Mouse (Mus musculus) retina, embryonic 14.5 days (tissue): ENCODE data around the gene Prmt3.

Source experiments
- DNase-seq: peaks from one replicate; pipeline ENCODE4 v3.0.0-alpha.2; 2015; ENCODE audit warnings: low spot score

The Prmt3 gene

DNA sequence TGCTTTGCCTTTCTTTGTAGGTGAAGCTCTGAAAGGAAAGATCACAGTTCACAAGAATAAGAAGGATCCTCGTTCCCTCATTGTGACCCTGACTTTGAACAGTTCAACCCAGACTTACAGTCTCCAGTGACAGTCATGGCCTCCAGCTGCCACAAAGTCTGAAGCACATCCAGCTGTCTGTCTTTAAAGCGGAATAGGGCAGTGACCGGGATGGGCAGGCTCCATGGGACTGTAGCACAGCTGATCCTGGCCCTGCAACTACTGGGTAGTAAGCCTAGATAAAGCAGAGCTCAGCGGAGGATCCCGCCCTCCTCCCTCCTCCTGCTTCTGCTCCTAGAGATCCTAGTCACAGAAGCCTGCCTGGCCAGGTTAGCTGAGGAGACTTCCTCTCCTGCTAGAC is 79.2 kb downstream of the Prmt3 start:
- no peak for DNase-seq

DNA sequence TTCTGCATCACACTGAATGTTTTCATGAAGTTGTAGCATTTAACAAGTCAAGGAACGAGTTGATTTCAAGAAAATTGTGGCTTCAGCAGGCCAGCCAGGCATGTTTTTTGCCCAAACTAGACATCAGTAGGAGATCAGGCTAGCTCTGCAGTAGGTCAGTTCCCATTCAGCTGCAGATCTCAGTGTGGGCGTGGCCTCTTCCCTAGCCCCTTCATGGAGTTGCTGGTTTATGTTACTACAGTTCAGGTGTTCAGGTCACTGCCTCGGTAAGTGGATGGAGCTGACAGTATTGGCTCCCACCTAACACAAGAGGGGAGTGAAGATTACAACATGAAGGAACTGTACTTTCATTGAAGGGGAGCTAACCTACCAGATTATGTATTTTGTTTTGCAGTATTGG is 80.1 kb downstream of the Prmt3 start:
- DNase-seq: no peak

DNA sequence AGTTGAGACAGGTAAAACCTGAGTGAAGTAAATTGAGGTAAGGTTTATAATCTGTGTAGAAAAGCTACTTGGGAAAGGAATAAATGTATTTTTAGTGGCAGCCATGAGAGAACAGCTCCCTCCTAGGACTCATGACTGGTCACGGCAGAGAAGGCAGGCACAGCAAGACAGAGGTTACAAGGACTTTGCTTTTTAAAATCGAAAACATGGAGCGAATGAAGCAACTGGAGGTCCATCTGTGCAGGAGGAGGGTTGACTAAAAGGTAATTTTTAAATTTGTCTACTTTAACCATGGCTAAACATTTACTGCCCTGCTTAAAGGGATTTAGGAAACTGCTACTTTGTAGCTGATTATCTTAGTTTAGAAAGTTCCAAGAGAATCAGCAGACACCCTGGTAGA is 81.7 kb downstream of the Prmt3 start:
- DNase-seq: no peak

DNA sequence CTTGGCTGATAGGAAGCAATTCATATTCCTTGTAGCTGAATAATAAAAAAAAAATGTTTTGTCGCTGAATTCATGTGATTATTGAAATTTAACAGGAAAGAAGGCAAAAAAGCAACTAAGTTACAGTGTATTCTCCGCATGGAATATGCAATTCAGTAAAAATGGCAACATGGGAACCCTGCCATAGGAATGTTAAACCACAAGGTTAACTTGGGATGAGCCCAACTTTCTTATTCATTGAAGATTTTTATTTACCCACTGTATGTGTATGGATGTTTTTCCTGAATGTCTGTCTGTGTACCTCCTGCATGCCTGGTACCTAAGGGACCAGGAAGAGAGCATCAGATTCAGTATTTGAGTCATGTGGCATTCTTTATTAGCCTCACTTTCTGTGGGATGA is 83.0 kb downstream of the Prmt3 start:
- DNase-seq: no peak

DNA sequence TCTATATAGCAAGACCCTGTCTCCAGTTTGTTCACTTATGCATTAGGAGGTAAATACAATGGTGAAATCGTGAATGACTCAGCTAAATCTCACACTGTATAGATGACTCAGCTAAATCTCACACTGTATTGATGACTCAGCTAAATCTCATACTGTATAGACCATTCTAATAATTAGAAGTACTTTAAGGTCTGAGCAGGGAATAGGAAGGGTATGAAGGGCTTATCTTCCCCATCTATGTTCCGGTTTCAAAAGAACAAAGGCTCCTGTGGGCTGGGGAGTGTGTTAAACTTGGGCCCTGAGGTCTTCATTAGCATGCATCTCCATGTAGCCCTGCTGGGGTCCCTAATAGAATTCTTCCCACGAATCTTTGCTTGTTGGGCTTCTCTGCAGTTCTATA is 85.6 kb downstream of the Prmt3 start:
- no peak for DNase-seq

DNA sequence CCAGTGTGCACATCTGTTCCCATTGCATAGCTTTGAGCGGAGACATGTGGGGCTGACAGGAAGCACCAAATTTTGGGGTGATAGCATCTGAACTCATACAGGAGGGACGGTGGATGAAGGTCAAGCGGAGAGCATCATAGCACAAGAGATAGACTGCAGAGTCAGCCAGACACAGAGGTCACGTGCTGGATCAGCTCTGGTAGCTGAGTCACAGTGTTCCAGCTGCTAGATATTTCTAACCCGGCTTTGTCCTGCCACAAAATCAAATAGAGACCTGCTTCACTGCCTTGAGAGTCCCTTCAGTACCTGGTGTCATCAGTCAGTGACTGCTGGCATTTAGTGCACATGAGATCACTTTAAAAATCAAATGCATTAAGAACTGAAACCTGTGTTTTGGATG is 91.5 kb downstream of the Prmt3 start:
- no peak for DNase-seq

DNA sequence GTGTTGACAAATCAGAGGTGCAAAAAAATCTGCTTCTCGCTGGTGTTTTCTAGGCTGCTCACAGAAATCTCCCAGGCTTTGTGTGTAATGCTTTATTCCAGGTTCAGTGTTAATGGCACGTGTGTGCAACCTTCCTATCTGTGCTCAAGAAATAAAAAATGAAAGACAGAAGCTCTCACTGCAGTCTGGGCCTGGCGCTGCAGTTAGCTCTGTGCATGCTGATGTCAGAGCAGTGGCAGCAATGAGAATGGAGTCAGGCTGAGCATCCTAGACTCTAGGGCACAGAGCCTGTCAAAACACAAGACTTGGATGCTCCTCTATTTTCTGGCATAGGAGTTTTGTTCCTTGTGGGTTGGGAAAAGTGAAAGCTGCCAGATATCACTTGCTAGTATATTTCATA is 92.1 kb downstream of the Prmt3 start:
- no peak for DNase-seq

DNA sequence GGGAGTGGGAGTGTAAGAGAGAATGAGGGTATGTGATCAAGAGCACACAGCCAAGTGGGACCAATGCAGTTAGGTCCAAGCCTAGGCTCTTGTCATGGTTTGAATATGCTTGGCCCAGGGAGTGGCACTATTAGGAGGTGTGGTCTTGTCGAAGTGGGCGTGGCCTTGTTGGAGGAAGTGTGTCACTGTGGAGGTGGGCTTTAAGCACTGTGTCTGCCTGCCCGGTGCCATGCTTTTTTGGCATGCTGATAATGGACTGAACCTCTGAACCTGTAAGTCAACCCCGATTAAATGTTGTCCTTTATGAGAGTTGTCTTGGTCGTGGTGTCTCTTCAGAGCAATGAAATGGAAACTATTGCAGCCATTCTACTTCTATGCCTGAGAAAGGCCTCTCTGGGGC is 99.2 kb downstream of the Prmt3 start:
- DNase-seq: no peak

DNA sequence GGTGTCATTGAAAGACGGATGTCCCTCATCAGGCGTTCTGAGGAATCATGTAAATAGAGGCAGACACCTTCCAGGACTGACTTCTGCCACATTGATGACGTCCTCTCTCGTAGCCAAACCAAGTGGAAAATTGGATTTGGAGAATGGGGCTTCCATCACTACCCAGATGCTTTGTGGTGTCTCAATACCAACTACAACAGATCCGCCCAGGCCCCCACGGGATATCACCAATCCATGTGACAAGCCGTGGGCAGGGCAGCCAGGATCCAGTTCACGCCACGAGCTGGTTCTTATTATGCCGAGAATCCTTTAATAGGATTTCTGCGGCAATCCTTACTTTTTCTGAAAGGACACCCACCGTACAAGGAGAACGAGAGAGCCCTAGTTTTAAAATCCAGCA is 100.9 kb downstream of the Prmt3 start:
- DNase-seq: peak; percentile 55

DNA sequence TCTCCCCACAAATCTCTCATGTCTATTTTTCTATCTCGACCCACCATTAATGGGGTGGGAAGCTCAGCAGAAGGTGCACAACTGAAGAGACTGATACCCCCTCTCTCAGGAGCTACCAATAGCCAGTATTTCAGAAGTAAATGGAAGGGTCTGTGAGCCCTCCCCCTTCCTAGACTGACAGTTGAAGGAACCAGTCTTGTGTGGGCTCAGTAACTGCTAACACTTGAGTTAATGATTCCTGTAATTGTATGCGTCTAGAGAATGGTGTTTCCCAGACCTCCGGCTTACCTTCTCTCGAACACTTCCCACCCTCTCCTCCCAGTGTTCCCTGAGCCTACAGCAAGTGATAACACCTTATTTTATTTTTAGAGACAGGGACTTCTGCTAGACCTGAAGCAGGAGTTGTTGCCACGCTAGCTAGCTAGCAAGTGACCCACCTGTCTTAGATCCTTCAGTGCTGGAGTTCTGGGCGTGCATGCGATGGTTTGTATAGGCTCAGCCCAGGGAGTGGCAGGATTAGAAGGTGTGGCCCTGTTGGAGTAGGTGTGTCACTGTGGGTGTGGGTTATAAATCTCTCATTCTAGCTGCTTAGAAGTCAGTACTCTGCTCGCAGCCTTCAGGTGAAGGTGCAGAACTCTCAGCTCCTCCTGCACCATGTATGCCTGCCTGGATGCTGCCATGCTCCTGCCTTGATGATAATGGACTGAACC is 102.0 kb downstream of the Prmt3 start:
- DNase-seq: no peak

DNA sequence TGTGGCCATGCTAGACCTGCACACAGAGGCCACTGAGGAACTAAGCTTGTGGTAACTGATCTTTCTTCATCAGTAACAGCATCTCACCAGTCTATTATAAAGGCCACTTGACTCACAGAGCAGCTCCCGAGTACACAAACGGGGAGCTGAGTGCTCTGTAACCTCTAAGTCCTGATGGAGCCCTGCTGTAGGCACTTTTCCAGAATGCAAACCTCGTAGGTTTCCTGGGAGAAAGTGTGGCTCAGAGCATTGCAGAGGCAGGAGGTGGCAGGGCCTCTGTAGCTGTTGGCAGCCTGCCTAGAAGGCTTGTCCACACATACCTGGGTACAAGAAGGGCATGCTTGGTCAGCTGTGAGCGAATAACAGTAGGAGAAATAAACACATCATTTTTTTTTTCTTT is 104.1 kb downstream of the Prmt3 start:
- DNase-seq: no peak

DNA sequence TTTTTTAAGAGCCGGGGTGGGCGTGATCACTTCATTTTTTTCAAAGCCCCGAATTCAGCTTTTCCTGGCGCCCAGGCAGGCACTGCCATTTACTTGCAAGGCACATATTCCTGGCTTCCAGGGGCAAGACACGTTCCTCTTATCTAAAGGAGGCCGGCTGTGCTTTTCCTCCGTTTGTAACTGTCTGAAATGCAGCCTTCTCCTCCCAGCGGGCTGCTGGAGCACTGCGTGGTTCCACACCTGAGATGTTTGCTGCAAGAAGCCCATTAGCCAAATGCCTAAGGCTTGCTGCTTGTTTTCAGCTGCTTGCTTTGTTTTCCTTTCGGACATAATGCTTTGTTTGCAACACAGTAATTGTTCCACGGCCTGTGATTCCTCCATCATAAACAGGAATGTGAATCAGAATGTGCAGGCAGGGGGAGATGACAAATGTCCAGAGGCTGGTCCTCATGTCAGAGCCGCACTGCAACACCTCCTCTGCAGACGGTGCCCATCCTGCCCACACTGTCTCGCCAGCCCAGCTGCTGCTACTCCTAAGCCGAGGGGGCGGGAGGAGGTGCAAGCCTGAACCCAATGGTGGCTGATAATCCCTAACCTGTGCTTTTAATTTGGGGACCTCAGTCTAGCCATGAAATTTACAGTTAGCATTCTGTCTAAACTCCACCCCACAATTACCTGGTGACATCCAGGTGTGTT is 104.7 kb downstream of the Prmt3 start:
- DNase-seq: no peak

DNA sequence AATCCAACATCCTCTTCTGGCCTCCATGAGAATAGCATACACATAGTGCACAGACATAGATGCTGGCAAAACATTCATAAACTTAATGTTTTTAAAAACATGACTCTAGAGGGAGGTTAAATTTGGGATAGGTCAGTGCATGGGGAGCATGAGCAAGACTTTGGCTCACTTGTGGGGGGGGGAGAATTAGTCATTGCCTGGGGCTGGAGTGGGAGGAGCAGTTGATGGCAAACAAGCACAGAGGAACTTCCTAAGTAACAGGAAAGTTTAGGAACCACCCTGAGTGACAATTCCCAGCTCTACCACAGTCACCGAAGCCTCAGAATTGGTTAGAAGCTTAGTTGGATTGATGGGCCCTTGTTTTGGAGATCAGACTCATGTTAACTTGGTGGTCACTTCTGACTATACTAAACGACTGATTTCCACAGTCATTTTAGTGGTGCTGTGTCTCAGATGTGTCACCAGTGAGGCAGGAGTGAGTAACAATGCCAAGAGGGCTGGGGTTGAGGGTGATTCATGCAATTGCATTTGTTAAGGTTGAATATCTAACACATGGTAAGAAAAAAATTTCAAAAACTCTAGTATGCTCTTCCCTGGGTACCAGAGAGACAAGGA is 109.7 kb downstream of the Prmt3 start:
- no peak for DNase-seq

DNA sequence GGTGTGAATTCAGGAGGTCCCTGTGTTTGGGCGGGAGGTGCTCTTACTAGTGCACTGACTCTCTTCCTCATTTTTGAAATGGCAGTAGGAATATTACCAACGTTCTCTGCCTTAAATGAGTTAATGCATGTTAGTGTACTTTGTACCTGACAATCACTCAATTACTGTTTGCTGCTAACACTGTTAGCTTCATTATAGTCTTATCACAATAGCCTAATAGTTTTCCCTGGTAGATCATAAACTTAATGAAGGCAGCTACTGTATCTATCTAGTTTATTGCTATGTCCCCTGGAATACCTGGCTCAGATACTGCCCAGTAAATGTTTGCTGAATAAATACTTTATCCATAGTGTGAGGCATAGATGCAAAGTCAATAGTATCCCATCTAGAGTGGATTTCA is 116.6 kb downstream of the Prmt3 start:
- no peak for DNase-seq

DNA sequence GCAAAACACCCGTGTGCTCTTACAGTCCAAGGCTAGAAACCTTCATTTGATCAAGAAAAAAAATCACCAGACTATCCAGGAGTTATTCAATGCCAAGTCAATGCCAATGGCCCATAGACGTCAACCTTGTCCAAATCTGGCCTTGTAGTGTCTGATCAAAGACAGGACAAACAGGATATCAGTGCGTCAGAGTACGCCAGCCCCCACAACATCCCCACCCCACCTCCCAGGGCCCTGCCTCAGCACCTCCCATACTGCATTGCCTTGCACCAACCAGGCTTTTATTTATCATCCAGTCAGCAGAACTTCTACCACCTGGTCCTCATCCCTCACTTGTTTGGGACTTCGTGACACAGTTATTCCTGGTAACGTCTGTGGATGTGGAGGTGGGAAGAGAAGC is 117.2 kb downstream of the Prmt3 start:
- no peak for DNase-seq

DNA sequence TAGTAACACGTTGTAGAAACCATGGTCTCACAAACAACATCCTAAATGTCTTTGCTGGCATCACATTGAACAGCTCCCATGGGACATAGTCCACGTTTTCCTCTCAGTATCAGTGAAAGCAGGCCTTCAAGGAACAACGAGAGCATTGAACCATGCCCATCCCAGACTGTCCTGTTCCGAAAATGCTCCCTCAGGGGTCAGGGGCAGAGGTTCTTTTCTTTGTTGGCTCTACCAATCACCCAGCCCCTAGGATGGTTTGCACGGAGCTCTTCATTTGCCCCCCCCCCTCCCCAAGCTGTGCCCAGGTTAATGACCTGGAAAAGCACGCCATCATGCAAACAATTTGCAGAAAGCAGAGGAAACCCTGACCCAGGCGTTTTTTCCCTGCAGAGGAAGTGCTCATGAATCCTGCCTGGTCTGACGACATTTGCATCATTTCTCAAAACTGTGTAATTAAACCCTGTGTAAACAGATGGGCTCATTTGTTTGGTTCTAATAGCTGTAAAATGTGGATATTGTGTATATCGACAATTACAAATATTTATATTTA is 123.9 kb downstream of the Prmt3 start:
- peak; percentile 51 for DNase-seq

DNA sequence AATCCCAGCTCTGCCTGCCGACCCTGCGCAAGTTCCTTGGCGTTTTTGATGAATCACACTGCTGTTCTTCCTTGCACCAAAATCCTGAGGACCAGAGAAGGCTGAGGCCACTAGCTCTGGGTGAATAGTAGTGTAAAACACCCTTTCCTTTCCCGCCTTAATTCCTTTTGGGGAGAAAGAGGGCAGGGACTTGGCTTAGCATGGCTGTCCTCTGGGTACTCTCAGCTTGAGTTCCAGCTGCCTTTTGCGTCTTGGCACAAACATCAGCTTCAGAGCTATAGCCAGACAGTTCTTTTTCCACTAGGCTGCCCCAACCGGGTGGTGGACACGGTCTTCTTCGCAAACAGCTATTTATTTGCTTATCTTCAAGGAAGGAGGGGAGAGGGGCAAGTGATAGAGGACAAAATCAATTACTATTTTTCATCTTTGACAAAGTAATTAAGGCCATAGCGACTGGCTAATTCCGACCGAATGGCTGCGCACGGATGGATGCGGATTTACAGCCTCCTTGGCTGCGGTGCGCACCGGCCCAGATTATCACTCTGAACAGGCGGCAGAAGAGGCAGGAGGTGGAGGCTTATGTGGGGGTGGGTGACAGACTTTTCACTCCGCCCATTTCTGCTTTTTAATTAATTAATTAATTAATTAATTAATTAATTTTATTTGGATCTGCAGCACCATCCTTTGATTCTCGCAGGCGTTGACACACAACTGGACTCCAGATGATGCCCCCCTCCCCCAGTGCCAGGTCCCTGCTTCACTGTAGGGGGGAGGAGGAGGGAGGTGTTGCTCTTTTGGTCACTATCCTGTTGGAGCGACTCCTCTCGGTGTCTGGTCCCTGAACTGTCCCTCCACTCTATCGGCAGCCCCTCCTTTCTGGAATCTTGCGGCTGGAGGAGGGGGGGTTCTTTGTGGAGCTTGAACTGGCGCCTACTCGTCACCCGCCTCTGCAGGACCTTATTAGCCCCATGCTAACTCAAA is 129.3 kb downstream of the Prmt3 start:
- no peak for DNase-seq
